Mouse (Mus musculus) ovary, postnatal 36 days (tissue): ENCODE data around the gene Dctpp1.

ENCODE experiments used
- DNase-seq: peaks from one replicate; pipeline ENCODE4 v3.0.0; 2022; ENCODE audit warnings: low spot score, mixed read lengths

Dctpp1 gene

DNA sequence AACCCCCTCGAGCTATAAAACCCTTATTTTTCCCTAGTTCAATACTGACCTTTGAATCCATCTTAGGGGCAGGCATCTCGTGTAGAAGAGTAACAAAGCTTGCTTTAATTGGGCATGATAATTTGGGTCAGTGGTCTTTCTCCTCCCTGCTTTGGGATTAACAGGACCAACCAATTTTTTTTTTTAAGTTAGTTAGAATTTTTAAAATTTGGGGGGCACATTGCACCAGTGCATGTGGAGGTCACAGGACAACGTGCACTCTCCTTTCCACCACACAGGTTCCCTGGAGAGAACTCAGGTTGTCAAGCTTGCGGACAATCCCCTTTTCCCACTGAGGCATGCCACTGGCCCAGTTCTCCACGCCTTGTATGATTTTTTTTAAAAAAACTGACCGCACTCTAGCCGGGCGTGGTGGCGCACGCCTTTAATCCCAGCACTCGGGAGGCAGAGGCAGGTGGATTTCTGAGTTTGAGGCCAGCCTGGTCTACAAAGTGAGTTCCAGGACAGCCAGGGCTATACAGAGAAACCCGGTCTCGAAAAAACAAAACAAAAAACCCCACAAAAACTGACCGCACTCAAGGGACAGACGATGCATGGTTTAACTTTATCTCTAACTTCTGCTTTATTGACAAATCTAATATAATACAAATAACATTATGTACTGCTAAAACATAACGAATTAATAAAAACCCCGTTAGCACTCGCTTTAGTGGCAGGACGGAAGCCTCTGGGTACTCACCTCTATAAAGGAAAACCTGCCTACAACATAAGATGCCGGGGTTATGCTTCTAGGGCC lies 28.5 kb downstream of the Dctpp1 start:
- DNase-seq, result no peak

DNA sequence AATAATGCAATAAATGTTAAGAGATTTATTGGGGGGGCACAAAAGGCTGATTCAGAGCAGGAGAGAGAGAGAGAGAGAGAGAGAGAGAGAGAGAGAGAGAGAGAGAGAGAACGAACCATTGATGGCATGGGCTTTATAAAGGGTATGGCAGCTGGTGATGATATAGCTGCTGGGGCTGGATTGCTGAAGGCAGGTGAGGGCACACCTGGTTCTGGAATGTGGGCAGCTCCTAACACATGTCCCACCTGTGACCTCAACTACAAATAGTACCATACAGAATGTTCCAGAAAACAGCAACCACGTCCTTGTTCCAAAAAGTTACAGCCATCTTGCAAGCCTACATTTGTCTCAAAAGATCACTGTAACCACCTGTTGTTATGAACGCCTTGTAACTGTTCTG lies 29.1 kb downstream of the Dctpp1 start:
- DNase-seq, result no peak

DNA sequence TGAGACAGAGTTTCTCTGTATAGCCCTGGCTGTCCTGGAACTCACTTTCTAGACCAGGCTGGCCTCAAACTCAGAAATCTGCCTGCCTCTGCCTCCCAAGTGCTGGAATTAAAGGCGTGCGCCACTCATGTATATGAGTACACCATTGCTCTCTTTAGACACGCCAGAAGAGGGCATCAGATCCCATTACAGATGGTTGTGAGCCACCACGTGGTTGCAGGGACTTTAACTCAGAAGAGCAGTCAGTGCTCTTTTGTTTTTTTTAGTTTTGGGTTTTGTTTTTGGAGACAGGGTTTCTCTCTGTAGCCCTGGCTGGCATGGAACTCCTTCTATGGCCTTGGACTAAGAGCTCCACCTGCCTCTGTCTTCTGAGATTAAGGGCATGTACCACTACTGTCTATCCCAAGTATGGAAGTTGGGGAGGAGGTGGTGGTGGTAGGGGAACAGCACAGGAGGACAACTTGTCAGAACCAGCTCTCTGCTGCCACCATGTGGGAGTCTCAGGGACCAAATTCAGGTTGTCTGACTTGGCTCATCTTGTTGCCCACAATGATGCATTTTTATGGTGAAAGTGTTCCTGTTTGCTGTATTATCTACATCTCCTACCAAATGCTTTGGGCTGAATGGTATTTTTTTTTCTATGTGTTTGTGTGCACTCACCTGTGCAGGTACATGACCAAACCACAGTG lies 31.8 kb downstream of the Dctpp1 start:
- DNase-seq, result peak; percentile 73

DNA sequence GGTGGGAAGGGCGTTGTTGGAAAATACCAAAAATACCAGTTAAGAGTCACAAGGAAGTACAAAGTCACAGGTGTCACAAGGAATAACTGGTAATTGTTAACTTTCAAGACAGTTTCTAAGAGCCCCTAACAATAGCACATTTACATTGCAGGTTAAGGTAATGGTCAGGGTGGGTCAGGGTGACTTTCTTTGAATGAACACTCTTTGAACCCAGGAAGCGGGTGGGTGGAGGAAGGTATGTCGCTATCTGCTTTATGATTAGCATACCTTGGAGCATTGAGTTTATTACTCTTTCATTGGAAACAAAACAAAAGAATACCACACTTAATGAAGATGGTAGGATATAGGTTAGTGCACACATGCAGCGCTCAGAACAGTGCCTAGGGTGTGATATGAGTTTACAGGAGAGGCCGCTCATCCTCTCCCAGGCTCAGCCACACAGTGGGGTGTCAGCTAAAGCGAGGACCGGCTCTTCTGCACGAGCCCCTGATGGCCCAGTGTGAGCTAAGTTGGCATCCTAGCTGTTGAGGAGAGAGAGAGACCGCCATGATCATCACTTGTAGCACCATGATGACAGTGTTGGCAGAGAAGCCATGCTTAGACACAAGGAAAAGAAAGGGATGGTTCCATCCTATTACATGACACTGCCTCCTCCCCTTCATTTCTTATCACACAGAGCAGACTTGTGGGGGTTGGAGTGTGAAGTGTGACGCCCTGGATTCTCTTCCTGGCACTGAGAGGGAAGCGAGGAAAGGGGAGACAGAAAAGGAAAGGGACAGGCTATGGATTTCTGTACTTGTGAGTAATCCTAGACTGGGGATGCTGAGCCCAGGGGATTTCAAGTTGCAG lies 35.1 kb downstream of the Dctpp1 start:
- no peak for DNase-seq

DNA sequence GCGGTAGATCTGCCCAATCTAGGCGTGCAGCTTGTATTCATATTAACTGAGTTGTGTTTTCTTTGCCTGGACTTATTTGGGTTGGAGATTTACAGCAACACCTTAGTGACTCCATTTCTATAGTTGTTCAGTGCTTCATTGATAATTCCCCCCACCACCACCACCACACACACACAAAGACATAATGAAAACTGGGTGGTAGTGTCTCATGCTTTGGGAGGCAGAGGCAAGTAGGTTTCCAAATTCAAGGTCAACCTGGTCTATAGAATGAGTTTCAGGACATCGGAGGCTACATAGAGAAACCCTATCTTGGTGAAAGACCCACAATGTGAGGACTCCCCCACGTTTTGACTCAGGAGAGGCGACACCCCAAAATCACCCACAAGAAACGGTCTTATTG lies 35.9 kb downstream of the Dctpp1 start:
- no peak for DNase-seq

DNA sequence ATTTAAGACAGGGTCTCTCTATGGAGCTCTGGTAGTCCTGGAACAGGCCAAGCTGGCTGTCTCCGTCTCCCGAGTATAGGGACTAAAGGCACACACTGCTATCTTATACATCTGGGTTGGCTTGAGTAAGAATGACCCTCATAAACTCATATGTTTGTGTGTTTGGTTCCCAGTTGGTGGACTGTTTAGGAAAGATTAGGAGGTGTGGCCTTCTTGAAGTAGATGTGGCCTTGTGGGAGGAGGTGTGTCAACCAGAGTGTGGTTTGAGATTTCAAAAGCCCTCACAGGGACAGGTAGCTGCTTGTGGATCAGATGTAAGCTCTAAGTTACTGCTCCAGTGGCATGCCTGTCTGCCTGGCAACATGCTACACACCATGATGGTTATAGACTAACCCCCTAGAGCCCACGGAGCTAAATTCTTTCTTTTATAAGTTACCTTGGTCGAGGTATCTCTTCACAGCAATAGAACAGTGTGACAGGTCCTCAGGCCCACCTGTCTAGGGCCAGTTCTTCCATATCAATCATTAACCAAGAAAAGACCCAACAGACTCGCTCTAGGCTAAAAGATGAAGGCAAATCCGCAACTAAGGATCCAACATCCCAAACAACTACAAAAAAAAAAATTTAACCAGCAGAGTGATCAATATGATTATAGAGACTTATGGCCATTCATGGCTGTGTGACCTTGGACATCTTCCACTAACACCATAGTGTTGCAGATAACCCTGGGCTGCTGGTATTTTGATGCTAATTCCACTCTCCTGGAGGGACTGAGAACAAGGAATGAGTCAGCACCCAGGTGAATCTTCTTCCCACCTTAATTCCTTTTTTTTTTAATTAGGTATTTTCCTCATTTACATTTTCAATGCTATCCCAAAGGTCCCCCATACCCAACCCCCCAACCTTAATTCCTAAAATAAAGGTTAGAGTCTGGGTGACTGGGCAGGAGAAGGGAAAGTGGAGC lies 36.7 kb downstream of the Dctpp1 start:
- DNase-seq, result no peak

DNA sequence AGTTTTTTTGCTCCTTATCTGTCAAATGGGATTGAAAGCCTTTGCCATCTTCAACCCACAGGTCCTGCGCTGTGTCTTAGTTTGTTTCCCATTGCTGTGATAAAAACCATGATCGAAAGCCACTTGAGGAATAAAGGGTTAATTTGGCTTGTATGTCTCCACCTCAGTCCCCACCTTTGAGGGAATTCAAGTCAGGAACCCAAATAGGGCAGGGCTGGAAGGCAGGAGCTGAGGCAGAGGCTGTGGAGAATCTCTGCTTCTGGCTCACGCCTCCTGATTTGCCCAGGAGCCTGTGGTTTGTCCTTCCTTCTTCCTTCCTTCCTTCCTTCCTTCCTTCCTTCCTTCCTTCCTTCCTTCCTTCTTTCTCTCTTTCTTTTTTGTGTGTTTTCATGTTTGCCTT lies 37.4 kb downstream of the Dctpp1 start:
- DNase-seq, result no peak

DNA sequence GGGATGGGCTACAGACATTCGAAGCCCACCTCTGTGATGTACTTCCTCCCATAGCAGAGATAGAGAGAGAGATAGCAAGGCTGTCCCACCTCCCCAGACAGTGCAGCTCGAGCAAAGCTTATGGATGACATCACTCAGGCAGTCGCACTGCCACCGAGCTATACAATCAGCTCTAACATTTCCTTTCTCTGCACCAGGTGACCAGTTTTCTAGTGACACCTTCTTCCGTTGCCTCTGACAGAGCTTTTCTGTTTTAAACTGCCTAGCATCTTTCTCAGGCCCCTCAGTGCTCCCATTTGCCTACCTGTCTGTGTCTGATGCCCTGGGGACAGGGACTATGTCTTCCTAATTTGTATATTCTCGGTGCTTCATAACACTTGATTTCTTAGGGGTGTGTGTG lies 40.1 kb downstream of the Dctpp1 start:
- DNase-seq, result no peak

DNA sequence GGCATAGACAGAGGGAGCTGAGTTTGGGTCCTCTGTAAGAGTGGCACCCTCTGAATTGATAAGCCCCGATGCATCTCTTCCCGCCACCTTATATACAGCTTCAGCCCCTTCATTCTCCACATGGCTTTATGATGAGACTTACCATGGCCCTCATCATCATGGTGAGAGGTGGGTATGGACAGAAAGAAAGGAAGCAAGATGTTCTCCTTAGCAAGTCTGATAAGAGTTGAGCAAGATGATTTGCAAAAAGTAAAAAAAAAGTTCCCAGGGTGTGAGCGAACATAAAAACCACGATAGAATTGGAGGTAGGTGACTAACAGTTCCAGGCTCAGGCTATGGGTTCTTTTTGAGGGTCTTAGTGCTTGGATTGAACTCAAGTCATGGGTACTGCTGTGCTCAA lies 41.8 kb downstream of the Dctpp1 start:
- no peak for DNase-seq

DNA sequence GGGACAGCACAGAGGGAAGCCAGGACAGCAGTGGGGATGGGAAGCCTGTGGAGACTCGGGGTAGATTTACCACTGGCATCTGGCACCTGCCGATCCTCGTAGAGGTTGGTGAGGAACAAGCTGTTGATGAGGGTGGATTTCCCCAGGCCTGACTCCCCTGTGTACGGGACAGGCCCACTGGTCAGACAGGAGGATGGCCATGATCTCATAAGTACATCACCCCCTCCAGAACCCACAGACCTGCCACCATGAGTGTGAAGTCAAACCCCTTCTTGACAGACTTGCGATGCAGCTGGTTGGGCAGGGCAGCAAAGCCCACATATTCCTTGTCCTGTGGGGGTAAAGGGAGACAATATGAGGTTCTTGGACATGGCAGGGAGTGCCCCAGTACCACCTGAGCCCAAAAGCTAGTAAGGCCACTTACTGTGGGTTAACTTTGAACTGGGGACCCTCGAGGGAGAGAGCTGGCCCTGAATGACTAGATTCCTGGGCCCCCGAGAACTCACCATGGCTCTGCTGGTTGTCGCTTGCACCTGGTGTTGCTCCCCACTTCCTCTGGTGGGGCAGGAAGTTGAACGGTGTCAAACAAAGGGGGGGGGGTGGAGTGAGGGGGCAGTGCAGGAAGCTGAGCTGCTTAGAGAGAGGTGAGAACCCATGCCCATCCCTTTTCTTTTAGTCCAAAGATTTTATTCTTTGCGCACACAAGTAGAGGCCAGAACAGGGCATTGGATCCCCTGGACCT lies 42.4 kb downstream of the Dctpp1 start:
- no peak for DNase-seq

DNA sequence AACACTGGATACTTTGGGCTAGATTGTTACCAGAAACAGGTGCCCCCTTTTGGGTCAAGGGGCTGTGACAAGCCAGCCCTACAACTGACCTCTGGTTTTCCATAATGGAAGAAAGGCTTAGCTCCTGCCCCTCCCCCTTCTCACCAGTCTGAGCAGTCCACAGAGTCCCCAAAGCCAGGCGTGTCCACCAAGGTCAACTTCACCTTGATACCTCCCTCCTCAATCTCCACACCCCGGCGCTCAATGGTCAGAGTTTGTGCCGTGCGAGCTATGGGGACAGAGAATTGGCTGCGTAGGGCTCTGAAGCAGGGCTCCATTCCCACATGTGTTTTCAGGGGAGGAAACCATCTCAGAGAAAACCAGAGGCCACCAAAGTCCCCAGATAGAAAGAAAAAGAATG lies 43.0 kb downstream of the Dctpp1 start:
- no peak for DNase-seq

DNA sequence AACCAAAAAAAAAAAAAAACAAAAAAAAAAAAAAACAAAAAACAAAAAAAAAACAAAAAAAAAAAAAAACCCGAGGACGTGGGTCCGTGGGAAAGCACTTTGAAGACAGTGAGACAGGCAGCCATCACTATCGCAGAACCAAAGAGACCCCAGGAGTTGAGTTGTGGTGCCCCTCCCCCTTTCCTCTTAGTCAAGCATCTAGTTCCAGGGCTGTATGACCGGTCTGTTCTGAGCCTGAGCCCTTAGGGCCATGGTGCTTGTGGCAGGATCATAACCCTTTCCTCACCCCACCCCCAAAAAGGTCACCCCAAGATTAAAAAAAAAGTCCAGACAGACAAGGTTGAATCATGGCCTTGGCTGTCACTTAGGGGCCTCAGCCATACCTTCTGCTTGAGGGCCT lies 44.2 kb downstream of the Dctpp1 start:
- no peak for DNase-seq

DNA sequence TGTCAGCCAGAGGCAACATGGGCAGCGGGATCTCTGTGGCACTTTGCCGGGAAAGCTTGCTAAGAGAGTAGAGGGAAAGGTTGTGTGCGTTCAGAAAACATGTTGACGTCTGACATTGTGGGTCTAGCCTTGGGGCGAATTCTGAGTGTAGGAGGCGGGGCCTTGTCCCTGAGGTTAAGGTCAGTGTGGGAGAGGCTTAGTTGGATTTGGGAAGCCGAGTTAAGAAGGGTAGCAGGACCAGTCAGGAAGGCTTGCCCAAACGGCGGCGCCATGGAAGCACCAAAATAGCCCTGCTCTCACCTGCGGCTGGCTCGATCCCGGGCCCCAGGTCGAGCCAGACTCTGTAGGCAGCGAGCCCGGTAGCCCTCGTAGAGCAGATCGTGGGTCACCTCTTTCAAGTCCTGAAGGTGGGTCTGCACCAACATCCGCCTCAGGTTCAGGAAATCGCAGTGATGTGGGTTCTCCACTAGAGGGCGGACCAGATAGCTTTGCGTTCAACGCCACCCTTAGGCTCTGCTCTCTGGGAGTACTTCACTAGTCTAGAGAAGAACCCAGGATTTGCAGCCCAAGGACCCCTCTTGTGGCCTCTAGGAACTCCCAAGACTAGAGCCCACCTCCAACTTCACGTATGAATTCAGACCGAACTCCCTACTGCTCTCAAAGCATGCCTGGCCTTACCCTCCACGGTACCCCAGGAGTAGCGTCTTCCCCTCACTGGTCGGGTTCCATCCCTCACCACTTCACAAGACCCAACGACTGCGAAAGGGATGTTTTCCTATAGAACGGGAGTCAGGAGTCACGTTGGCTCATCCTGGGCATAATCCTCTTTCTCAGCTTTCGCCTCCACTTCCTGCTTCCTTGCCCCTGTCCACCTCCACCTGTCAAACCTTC lies 45.3 kb downstream of the Dctpp1 start:
- DNase-seq, result peak; percentile 52

DNA sequence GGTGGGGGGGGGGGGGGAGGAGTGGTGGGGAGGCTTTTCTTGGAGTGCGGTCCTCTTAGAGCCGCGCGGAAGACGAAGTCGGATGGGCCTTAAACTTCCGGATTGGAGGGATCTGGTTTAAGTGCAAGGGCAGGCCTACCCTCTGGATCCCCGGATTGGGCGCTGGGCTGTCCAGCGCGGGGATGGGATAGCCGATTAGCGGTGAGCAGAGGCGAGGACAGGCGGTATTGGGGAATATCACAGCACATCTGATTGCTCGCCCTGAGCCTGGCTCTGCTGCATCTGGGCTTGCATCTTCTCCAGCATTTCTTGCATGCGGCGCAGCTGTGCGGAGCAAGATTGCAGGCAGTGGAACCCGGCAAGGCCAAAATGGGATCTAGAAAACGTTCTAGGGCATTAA lies 46.0 kb downstream of the Dctpp1 start:
- DNase-seq, result peak; percentile 36

DNA sequence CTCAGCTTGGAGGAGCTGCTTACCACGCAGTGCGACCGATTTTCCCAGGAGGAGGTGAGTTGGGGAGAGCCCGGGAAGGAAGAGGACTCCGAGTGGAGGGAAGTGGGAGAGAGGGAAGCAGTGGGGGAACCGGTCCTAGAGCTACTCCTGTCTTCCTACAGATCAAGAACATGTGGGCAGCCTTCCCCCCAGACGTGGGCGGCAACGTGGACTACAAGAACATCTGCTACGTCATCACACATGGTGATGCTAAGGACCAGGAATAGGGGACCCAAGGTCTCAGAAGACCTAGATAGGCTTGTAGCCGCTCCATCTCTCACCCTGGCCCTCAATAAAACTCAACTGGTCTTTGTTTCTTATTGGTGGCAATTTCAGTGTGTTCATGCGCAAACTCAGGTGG lies 46.6 kb downstream of the Dctpp1 start:
- DNase-seq, result no peak

DNA sequence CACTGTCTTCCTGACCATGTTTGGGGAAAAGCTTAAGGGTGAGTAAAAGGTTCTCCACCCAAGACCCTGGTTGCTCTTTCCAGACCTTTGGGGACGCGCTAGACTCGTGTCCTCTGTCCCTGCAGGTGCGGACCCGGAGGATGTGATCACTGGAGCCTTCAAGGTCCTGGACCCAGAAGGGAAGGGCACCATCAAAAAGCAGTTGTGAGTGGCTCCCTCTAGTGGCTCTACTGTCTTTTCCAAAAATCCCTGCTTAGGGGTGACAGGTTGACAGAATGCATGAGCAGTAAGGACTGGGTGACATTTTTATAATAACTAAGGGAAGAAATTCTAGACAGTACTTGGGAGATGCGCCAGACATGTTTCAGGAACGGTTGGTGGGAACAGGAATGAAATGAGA lies 47.0 kb downstream of the Dctpp1 start:
- DNase-seq, result no peak

DNA sequence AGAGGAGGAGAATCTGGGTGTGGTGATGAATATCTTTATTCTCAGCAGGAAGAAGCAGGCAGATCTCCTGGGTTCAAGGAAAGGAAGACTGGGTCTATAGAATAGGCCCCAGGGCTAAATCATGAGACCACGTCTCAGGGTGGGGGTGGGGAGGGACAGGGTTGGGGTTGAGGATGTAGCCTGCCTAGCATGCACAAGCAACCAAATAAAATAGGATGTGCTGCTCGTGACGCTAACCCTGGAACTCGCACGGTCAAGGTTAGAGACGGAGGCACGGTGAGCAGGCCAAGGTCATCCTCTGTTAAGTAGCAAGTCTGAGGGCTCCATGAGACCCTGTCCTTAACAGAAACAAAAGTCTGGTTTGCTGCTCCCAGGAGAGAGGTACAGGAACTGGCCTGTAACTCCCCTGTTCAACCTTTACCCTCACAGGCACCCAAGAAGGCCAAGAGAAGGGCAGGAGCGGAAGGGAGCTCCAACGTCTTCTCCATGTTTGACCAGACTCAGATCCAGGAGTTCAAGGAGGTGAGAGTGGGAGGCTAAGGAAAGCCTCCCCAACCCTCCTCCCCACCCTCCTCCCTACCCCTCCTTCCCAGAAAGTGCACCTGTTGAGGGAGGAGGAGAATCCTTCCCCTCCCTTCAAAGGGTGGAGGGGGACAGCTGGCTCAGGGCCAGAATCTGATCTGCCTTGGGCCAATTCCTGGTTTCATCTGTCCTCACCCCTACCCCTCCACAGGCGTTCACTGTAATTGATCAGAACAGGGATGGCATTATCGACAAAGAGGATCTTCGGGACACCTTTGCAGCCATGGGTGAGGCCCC lies 47.9 kb downstream of the Dctpp1 start:
- DNase-seq, result no peak

DNA sequence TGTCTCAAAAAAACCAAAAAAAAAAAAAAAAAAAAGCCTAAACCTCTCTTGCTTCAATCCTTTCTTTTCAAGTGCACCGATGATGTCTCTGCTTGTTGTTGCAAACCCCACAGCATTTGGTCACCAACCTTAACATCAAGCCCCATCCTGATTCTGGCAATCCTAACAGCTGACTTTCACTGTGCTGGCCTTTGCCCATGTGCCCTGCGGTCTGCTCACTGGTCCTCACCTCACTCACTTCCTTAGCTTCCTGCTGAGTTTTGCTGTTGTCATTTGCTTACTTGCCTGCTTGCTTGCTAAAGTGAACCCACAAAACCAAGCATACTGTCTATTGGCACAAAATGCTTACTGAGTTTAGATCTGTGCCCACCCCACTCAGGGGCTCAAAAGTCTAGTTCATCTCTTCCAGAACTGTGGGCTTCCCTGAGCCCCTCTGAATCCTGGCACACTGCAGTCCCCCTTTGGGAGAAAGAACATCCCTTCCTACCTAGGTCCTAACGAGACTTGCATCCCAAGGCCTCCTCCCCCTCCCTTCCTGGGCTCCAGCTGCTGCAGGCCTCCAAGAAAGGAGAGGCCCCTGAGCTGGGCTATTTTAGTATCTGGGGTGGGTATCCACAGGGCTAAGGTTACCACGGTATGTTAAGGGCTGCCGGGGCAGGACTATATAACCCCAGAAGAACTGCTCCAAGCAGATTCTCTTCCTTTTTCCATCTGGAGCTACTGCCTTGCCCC lies 49.3 kb downstream of the Dctpp1 start:
- DNase-seq, result no peak
